Mouse (Mus musculus): ENCODE measurements around the gene Gp1bb.

Gene Gp1bb

DNA sequence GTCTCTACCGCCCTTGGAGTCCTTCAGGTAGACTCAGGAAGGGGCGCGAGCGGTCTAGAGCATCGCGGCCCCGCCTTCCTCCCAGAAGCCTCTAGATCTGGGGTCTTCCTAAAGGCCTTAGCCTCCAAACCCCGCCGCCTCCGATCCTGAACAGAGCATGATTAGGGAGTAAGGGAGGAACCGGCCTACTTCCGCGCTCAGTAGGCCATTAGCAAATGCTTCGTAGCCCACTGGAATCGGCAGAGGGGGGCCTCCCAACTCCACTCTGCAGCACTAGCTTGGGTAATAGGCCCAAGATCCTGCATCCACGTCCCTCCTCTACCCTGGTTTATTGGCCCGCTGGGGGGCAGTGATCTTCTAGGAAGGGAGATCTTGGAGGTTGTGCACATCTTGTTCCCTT, at the start of gene Gp1bb:
TSS of gene Gp1bb (minus strand) at position 385 of the 400 bp plus-strand sequence.
- in situ Hi-C loops (cut with MboI, MseI) = loop anchor here (5.0 kb wide), 1 partner anchor 65 kb away; no protein-coding TSS in a partner anchor

DNA sequence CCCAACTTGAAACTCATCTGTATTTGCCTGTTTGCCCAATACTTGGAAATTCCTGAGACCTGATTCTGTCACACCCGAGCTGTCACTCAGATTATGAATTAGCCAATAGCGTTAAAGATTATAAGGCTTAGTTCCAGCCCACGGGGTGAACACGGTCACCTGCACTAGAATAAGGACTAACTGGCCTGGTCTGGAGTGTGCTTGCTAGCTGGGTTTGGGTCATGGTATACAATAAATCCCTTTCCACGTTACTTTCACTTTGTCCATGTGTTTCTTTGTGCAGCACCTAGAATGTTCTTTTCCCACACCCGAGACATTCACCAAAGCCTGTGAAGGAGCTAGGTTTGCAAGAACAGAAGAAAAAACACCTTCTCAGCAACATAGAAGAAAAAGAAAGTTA, 47.7 kb upstream of the Gp1bb start:
- in situ Hi-C loops (cut with MboI, MseI) = no loop called here

DNA sequence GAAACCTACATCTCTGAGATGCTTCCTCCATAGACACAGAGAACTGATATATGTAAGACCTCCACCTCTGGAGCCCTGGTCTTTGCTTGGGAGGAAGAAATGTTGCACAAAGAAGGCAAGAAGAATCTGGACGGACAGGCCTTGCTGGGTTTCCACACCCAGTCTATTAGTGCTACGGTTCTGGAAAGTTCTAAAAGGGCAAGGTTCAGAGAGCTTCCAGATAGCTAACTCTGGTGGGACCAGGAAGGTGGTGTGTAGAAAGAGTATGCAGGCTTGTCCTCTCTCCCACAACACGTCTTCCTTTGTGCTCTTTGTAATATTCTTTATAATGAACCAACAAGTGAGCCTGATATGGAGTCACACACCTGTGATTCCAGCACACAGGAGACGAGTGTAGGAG, 36.4 kb upstream of the Gp1bb start:
- in situ Hi-C loops (cut with MboI, MseI) = no loop called here

DNA sequence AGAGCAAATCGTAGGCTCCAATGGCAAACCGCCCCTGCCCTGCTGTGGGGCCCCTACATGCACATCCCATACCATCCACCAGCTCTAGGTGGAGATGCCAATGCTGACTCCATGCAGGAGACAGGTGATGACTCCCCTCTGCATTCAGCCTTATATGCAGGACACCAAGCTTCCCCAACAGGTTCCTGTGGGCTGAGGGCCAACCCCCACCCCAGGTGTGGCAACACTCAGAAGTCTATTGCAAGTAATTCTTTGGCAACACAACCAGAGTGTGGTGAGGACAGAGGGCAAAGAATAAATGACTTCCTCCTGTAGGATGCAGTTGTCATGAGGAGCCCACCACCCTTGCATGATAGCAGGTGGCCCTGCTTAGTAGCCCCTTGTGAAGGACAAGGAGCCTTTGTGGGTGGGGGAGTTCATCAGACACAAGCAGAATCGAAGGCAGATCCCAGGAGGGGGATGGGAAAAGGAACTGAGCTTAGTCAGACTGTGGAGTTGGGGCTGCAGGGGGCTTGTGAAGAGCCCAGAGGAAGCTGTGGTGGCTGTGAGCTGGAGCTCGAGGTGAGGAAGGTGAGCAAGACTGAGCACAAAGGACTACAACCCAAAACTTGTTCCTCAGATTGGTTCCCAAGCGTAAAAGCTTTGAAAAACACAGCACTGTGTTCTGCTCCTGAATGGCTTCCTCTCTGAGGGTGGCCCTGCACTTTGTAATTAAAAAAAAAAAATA, 33.3 kb upstream of the Gp1bb start:
- in situ Hi-C loops (cut with MboI, MseI) = no loop called here

DNA sequence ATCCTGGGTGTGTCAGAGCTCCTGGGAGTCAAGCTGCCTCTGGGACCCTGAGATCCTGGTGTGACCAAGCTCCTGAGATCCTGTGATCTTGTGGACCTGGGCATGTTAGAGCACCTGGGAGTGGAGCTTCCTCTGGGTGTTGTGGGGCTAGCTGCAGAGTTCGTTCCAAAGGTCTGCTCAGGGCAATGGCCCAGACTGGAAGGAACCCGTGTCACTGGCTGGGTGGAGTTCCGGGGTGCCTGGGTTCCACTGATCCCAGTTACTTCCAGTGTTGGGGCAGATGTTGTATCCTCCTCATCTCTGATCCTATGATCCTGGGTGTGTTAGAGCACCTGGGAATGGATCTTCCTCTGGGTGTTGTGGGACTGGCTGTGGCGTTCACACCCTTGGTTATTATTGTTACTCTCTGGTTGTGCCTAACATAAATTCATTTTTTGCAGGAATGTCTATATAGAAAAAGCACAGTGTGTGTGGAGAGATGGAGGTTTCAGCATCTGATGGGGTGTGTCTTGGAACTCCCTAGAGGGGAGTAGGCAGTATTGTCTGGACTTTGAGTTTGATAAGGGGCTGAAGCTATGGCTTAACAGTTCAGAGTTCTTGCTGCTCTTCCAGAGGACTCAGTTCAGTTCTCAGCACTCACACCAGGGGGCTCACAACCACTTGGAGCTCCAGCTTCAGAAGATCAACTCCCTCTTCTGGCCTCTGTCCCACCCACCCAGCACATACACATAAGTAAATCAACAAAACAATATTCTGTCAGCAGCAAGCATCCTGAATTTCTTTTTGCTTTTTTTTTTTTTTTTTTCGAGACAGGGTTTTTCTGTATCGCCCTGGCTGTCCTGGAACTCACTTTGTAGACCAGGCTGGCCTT, 31.3 kb upstream of the Gp1bb start:
- in situ Hi-C loops (cut with MboI, MseI) = no loop called here

DNA sequence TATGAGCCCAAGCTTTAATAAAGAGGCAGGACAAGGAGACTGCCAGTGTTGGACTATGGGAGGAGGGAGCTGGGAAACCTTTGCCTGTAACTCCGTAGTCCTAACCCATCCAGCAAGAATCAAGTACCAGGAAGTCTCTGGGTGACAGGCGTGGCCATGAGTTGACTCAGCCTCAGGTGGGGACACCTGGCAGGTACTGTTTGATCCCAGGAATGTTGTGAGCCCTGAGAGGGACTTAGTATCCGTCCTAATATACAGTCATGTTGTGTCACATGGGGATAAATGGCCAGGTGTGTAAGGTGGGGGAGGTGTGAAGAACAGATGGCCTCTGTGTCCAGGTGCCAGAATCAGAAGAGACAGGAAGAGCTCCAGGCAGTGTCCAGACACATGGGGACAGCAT, 26.9 kb upstream of the Gp1bb start:
- in situ Hi-C loops (cut with MboI, MseI) = loop anchor here (5.0 to 10.0 kb wide), 2 partner anchors 68 to 784 kb away; no protein-coding TSS in a partner anchor

DNA sequence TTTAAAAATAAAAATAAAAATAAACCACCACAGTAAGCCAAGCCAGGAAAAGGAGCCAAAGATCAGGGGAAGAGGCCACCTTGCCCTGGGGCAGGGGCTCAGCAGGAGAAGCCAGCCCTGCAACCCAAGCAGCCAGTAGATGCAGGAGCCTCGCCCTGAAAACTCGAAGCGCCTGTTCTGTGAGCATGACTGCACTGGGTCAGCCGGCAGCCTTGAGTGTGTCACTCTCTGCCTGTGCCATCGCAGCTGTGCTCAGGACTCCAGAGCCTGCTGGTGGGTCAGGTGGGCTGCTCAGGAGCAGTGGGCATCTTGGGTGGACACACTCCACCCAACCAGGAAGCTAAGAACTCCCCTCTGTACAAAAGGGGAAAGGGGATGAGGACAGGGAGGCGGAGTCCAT, 23.1 kb upstream of the Gp1bb start:
- in situ Hi-C loops (cut with MboI, MseI) = loop anchor here (5.0 to 10.0 kb wide), 2 partner anchors 72 to 781 kb away; no protein-coding TSS in a partner anchor

DNA sequence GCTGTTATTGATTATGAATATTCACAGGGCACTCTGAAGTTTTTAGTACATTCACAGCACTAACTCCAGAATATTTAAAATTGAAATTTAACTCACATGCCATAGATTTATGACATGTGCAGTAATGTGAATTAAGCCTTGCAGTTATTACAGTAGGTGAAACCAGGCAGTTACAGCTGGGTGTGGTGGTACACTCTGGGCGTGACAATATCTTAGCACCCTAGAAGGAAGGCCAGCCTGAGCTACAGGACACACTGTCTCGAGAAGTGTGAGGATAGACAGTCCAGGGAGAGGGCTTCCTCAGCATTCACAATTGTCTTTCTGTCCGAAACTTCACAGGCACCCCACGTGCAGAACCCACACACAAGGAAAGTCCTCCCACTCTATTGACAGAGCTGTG, 22.3 kb upstream of the Gp1bb start:
- in situ Hi-C loops (cut with MboI, MseI) = loop anchor here (10.0 kb wide), 1 partner anchor 780 kb away; no protein-coding TSS in a partner anchor

DNA sequence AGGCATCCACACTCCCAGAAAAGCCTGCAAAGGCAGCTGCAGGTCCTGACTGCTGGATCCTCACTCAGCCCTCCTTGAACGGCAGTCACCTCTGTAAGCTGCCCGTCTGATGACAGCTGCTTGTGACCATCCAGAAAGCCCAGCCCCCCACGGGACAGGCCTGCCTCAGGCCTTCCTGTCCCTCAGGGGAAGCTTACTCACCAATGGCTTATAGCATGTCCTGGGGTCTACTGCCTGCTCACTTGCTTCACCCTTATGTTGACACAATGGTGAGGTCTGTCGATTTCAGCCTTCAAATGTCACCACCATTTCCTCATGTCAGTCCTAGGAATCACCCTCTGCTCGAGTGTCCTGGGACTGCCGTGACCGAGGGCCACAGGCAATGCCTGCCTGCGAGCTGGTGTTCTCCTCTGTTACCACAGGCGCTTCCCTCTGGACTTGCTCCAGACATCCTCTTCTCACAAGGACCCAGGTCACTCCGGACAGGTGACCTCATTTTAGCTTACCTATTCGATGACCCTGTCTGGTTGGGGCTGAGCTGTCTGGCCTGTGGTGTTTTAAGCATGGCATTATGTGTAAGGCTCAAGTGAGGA, 21.3 kb upstream of the Gp1bb start:
- in situ Hi-C loops (cut with MboI, MseI) = loop anchor here (10.0 kb wide), 1 partner anchor 779 kb away; no protein-coding TSS in a partner anchor

DNA sequence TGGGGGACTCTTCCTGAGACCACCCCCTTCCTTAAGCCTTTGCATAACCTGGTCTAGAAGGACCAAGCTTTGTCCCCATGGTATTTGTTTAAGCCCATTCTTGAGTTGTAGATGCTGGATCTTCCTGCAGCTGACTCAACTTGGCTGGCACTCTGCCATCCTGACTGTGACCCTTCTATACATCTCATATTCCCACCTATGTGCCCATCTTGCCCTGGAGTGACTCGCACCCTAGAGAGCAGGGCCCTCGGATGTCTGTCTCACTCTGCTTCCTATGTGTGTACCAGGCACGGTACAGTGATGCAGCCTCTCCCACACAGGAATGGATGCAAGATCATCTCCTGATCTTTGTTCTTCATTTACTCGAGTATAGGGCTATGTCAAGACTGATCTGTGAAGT, 20.7 kb upstream of the Gp1bb start:
- in situ Hi-C loops (cut with MboI, MseI) = loop anchor here (10.0 kb wide), 1 partner anchor 778 kb away; no protein-coding TSS in a partner anchor

DNA sequence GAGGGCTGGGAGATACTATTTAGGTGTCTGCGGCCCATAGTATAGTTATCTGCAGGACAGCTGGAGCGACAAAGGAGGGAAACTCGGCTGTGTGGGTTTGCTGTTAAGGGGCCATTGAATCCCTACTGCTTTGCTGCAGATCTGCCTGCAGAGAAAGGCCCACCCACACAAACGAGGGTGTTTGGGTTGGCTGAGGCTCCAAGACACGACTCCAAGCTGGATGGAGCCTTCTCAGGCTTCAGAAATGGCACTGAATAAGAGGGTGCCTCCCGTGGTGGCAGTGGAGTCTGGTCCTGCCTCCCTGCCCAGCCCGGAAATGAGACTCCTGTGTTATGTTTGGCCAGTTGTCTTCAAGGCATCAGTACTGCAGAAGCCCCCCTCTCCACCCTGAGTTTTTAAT, 20.1 kb upstream of the Gp1bb start:
- in situ Hi-C loops (cut with MboI, MseI) = loop anchor here (10.0 kb wide), 1 partner anchor 777 kb away; no protein-coding TSS in a partner anchor

DNA sequence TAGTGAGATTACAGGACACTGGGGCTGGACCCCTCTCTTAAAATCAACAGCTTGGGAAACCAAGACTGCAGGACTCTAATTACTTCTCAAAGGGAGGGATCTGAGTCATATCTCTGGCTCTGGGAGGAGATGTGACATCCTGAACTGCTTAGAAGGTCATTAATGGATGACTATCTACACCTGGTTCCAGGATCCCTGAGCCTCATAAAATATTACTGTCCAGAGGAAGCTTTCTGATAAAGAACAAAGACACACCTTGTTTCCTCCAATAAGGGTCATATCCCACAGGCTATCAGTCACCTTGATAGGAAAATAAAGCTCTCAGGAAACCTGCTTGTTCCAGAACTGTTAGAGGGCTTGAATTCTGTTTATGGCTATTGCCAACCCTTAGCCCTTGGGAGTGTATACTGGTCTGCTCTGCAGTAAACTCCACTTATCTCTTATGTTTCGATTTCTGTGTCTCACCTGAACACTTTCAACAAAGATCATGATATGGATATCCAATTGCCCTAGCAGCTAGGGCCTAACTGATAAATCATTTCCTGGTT, 17.3 kb upstream of the Gp1bb start:
- in situ Hi-C loops (cut with MboI, MseI) = no loop called here

DNA sequence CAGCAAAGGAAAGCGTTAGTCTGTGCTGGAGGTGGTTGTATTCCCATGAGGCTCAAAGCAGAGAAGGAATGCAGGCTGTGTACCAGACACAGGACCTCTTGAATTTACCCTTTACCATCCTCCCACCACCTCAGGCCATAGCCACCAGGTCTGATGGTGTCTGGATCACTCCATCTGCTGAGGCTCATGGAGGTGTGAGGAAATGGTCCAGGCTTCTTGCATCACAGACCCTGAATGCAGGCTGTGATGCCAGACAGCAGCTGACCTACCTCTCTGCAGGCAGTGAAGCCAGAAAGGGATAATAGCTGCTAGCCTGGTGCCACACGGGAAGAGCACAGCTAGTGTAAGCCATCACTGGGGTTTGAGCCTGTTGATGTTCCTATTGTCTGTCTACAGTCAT, 16.2 kb upstream of the Gp1bb start:
- in situ Hi-C loops (cut with MboI, MseI) = no loop called here

DNA sequence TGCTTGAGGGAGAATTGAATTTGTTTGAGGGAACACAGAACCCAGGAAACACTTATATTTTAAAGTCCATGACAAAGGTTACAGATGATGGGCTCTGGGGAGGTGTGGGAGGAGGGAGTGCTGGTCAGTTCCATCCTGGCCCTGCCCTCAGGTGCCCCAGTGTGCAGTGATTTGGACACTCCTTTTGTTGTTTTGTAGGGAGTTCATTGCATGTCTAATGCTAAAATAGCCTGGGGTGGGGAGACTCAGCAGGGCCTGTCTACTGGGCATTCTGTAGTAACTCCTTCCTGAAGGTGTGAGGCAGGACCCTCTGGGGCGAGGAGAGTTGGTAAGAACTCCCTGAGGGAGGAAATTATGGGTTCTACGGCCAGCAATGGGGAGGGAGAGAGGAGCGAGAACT, 14.6 kb upstream of the Gp1bb start:
- in situ Hi-C loops (cut with MboI, MseI) = no loop called here

DNA sequence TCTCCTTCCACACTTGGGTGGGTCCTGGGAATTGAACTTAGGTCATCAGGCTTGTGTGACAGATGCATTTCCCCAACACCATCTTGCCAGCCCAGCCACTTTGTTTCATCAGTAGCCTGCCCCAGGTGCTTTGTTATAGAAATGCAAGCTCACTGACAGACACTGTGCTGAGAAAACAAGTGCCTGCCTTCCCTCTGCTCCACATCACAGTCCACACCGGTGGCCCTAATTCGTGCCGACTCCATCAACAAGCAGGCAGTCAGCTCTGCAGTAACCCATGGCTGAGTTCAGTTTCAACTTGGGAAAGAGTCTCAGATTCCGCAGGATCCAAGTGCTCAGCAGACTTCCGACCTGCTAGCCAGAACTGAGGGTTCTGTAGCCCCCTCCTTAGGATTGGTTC, 14.2 kb upstream of the Gp1bb start:
- in situ Hi-C loops (cut with MboI, MseI) = no loop called here

DNA sequence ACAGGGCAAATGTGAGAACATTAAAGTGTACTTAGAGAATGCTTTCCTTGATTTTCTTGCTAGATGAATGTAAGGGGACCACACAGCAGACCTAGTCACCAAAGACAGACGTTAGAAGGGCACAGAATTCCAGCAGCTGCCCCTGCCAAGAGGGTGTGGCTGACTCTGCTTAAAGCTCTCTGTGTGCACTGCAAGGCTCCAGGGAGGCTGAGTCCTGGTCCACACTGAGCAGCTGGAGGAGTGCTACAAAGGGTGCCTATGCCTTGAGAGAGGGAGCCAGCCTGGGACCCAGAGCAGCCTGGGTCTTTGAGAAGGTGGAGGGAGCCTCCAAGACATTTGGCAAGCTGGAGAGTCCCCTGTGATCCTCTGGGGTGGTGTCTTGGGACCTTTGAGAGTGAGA, 11.1 kb upstream of the Gp1bb start:
- in situ Hi-C loops (cut with MboI, MseI) = no loop called here

DNA sequence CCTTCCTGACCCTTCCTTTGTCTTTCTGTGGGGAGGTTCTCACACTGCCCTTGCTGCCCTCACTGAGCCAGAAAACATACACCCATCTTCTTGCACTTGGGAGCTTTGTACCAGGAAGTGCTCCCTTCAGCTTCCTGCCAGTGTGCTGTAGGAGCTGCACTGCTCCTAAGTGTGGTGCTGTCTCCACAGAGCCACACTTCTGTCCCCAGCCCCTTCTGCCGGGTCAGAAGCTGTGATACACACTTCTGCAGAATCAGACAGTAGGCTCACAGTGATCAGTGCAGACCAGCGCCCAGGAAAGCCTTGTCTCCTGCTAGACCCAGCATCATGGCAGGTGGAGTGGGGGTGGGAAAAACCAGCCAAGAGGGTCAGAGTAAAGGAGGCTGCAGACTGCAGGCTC, 10.6 kb upstream of the Gp1bb start:
- in situ Hi-C loops (cut with MboI, MseI) = no loop called here

DNA sequence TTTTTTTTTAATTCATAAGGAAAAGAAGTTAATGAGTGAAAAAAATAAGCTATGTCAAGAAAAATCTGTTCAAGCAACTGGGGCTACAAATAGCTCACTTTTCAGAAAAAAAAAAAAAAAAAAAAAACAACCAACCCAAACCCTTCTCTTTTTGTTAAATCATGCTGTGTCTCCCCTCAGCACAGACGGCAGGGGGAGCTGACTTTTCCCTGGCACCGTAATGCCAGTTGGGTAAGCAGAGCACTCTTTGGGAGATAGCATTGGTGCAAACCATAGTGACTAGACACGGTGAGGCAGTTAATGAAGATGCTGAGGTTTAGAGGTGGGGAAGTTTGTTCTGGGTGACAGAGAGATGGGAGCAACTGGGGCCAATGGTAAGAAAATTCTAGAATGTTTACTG, 9.9 kb upstream of the Gp1bb start:
- in situ Hi-C loops (cut with MboI, MseI) = no loop called here

DNA sequence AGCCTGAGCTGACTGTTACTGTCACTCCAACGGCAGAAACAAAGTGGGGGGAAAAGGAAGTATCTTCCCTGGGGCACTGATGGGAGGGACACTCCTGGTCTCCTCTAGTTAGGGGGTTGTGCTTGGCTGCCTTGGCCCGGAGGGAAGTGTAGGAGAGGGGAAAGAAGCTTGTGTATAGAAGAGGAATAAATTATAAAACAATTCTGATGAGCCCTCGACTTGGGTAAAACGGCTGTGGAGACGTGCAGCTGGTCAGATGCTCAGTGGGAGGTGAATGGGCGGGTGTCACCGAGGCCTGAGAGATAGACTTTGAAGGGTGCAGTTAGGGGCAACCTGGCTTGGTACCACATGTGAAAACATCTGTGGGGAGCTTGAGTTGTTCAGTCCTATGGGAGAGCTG, 8.9 kb upstream of the Gp1bb start:
- in situ Hi-C loops (cut with MboI, MseI) = no loop called here

DNA sequence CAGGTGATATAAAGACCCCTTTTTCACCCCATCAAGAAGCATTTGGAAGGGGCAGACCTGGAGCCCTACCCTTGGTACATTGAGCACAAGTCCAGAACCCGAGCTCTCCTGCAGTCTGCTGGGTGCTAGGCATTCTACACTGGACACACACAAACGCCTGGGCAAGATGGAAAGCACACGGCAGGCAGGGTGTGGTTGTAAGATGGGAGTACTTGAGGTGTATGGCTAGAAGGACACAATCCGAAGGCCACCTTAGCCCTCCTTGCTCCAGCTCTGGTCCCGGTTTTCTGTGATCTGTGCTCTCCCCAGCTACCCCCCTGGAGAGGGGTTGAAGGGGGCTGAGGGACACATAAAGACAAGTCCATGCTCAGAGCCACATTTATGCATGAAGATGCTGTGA, 8.1 kb upstream of the Gp1bb start:
- in situ Hi-C loops (cut with MboI, MseI) = no loop called here

DNA sequence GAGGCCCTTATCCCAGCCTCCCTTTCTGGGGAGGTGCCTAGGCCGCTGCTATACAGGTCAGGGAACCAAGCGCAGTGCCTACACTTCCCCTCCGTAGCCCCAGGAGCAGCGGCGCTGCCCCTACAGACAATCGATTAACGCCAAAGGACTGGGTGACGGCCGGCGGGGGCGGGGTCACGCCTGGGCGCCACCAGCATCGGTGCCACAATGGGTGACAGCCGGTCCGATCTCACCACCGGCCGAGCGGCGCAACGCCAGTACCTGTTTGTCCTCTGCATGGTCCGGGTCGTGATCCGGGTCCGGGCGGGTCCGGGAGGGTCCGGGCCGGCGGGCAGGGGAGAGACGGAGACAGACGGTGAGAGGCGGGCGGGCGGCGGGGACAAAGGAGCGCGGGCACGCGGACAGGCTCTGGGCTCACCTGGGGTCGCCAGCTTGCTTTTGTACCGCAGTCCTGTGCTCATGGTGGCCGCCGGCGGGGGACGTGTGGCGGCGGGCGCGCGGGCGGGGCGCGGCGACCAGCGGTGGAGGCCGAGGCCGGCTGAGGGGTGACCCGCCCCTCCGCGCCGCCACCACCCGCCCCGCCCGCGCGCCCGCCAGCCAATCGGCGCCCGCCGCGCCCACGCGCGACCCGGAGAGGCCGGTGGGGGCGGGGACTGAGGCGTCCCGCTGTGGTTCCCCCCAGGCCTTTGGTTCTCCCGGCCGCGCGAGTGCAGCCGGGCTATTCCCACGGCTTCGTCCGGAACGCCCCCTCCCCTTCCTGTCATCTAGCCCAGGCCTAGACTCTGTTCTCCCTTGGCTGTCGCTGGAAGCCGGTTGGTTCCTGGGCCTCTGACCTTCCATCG, 7.4 kb upstream of the Gp1bb start, which contains the start of gene Sept5:
TSS of gene Sept5 (minus strand) at position 565 of the 842 bp plus-strand sequence.
- in situ Hi-C loops (cut with MboI, MseI) = no loop called here

All from T-helper 2 cell (primary cell).